Mouse (Mus musculus) myocyte (in vitro differentiated cells): ENCODE measurements around the gene Rrp7a.

Experiments
- CEBPB ChIP-seq: IDR thresholded peaks from 2 replicates; pipeline ENCODE4 v1.6.1; 2011; ENCODE audit warnings: mild to moderate bottlenecking, moderate library complexity; ENCODE audit not compliant: poor library complexity, insufficient read depth, severe bottlenecking
- E2F4 ChIP-seq: IDR thresholded peaks from one replicate; pipeline ENCODE4 v1.6.1; 2011; ENCODE audit warnings: mild to moderate bottlenecking, control low read depth, moderate library complexity; ENCODE audit not compliant: insufficient read depth
- MAX ChIP-seq: IDR thresholded peaks from one replicate; pipeline ENCODE4 v1.6.1; 2011; ENCODE audit warnings: low read depth, mild to moderate bottlenecking, control low read depth
- MYOD1 ChIP-seq, 3 experiments: IDR thresholded peaks; one replicate each; pipeline ENCODE4 v1.6.1; 2011; ENCODE audit warnings: control low read depth in 2 of 3, low read depth in 2 of 3, mild to moderate bottlenecking in 2 of 3, moderate library complexity in 1 of 3; ENCODE audit not compliant: insufficient read length in 2 of 3, control insufficient read depth in 1 of 3
- MYOG ChIP-seq, 3 experiments: IDR thresholded peaks; one replicate each; pipeline ENCODE4 v1.6.1; 2011; ENCODE audit warnings: control low read depth in 2 of 3, low read depth in 2 of 3, mild to moderate bottlenecking in 2 of 3; ENCODE audit not compliant: insufficient read length in 2 of 3, control insufficient read depth in 1 of 3, insufficient read depth in 1 of 3
- POLR2A ChIP-seq: IDR thresholded peaks from one replicate; pipeline ENCODE4 v1.6.1; 2011; ENCODE audit warnings: low read depth, mild to moderate bottlenecking, control low read depth, moderate library complexity; ENCODE audit not compliant: insufficient read length
- POLR2AphosphoS2 ChIP-seq: IDR thresholded peaks from one replicate; pipeline ENCODE4 v1.6.1; 2011; ENCODE audit warnings: low read depth, control low read depth; ENCODE audit not compliant: insufficient read length
- REST ChIP-seq: IDR thresholded peaks from one replicate; pipeline ENCODE4 v1.6.1; 2011; ENCODE audit warnings: mild to moderate bottlenecking, control low read depth, moderate library complexity; ENCODE audit not compliant: insufficient read depth, insufficient read length
- TCF12 ChIP-seq: IDR thresholded peaks from one replicate; pipeline ENCODE4 v1.6.1; 2011; ENCODE audit warnings: mild to moderate bottlenecking, control low read depth; ENCODE audit not compliant: poor library complexity, insufficient read depth, severe bottlenecking
- TCF3 ChIP-seq: IDR thresholded peaks from one replicate; pipeline ENCODE4 v1.6.1; 2011; ENCODE audit warnings: low read depth, control low read depth; ENCODE audit not compliant: insufficient read length
- USF1 ChIP-seq: IDR thresholded peaks from one replicate; pipeline ENCODE4 v1.6.1; 2011; ENCODE audit warnings: low read depth, mild to moderate bottlenecking, control low read depth, moderate library complexity

GRCm38 (mm10) chr15:83150073-83150442 is 27.5 kb upstream of the Rrp7a start:
- TF ChIP-seq POLR2A, result no peak
- TF ChIP-seq E2F4, result no peak
- no peak for TF ChIP-seq MAX
- TF ChIP-seq TCF12, result no peak
- no peak for TF ChIP-seq USF1
- no peak for TF ChIP-seq POLR2AphosphoS2
- TF ChIP-seq CEBPB, result no peak
- TF ChIP-seq REST, result no peak
- no peak for TF ChIP-seq MYOG (IDR thresholded peaks at IDR 0.05; ENCODE audit: control insufficient read depth in 1 of 3, insufficient read depth in 1 of 3, insufficient read length in 2 of 3, low read depth in 2 of 3)
- TF ChIP-seq MYOD1 (IDR thresholded peaks at IDR 0.05; ENCODE audit: control insufficient read depth in 1 of 3, insufficient read length in 2 of 3, low read depth in 2 of 3), result no peak
- no peak for TF ChIP-seq TCF3
